Mouse (Mus musculus): ENCODE measurements around the gene Ifnk. TPM values are rescaled to one million over a fixed set of nuclear protein-coding genes. Genes with fewer than 3 reads are reported as not detected.

Ifnk gene
- polyA plus RNA-seq (2015; fragmentation: Nextera tagmentation; extraction: Ambion mirVana), result 0.13 and 0.23 TPM in 2 replicates

GRCm38 (mm10) chr4:35151756-35152155 lies at the start of gene Ifnk:
Gene Ifnk (plus strand): TSS chr4:35152056.
- no peaks in the 10 kb centered on the region for H3K36me3 ChIP-seq
- no peak within 1 kb of the TSS for H3K9ac ChIP-seq
- H3K27ac ChIP-seq, result no peak within 1 kb of the TSS
- 71% methylated on average over 4 of the region's 4 CpGs for WGBS (ENCODE audit: insufficient replicate concordance)
- H3K27me3 ChIP-seq, result peaks cover 15% of the 10 kb centered on the region
- no peak within 1 kb of the TSS for H3K4me2 ChIP-seq
- DNase-seq, result no peak
- ATAC-seq (ENCODE audit: low read depth), result no peak
- H3K4me1 ChIP-seq (replicated peaks), result peaks cover 11% of the 10 kb centered on the region
- H3K9me3 ChIP-seq (replicated peaks), result no peaks in the 10 kb centered on the region
- H3K4me3 ChIP-seq (replicated peaks), result no peak within 1 kb of the TSS

GRCm38 (mm10) chr4:35105115-35105773 lies 46.6 kb upstream of the Ifnk start:
- no peak overlapping the region for H3K4me3 ChIP-seq (replicated peaks)
- no peak overlapping the region for H3K9ac ChIP-seq
- peaks cover 4% of the 10 kb centered on the region for H3K4me1 ChIP-seq (replicated peaks)
- ATAC-seq (ENCODE audit: low read depth), result no peak
- no peaks in the 10 kb centered on the region for H3K36me3 ChIP-seq
- H3K27ac ChIP-seq, result no peak overlapping the region
- 61% methylated on average over 14 of the region's 14 CpGs for WGBS (ENCODE audit: insufficient replicate concordance)
- H3K9me3 ChIP-seq (replicated peaks), result no peaks in the 10 kb centered on the region
- DNase-seq, result no peak
- no peaks in the 10 kb centered on the region for H3K27me3 ChIP-seq
- H3K4me2 ChIP-seq, result no peak overlapping the region

GRCm38 (mm10) chr4:35112452-35112851 lies 39.4 kb upstream of the Ifnk start:
- Histone ChIP-seq H3K4me3 (replicated peaks) (no peak overlapping the region), H3K4me2 (no peak overlapping the region), H3K9ac (no peak overlapping the region), H3K4me1 (replicated peaks) (peaks cover 3% of the 10 kb centered on the region; the same call in 1 of the 2 replicates), H3K9me3 (replicated peaks) (no peaks in the 10 kb centered on the region), H3K36me3 (no peaks in the 10 kb centered on the region), H3K27ac (no peak overlapping the region), H3K27me3 (no peaks in the 10 kb centered on the region)
- DNase-seq (no peak), ATAC-seq (ENCODE audit: low read depth) (no peak)
- WGBS (ENCODE audit: insufficient replicate concordance), result 73% methylated on average over 4 of the region's 4 CpGs

- Histone ChIP-seq H3K9me3 (replicated peaks) (no peaks in the 10 kb centered on the region), H3K4me3 (replicated peaks) (no peak overlapping the region), H3K4me1 (replicated peaks) (peaks cover 3% of the 10 kb centered on the region; the same call in 1 of the 2 replicates), H3K9ac (no peak overlapping the region), H3K36me3 (no peaks in the 10 kb centered on the region), H3K27me3 (no peaks in the 10 kb centered on the region), H3K27ac (no peak overlapping the region), H3K4me2 (no peak overlapping the region)
- 75% methylated on average over 13 of the region's 13 CpGs for WGBS (ENCODE audit: insufficient replicate concordance)
- DNase-seq (no peak), ATAC-seq (ENCODE audit: low read depth) (no peak)
Observed at GRCm38 (mm10) chr4:35113516-35114248, 38.2 kb upstream of the Ifnk start.

GRCm38 (mm10) chr4:35114950-35115349 lies 36.9 kb upstream of the Ifnk start:
- no peak for DNase-seq
- Histone ChIP-seq H3K9ac (no peak overlapping the region), H3K27ac (no peak overlapping the region), H3K36me3 (no peaks in the 10 kb centered on the region), H3K4me1 (replicated peaks) (peaks cover 3% of the 10 kb centered on the region; the same call in 1 of the 2 replicates), H3K4me2 (no peak overlapping the region), H3K27me3 (no peaks in the 10 kb centered on the region), H3K9me3 (replicated peaks) (no peaks in the 10 kb centered on the region), H3K4me3 (replicated peaks) (no peak overlapping the region)
- WGBS (ENCODE audit: insufficient replicate concordance), result 64% methylated on average over 2 of the region's 2 CpGs
- ATAC-seq (ENCODE audit: low read depth), result no peak

- DNase-seq (no peak), ATAC-seq (ENCODE audit: low read depth) (no peak)
- H3K36me3 ChIP-seq, result no peaks in the 10 kb centered on the region
- no peaks in the 10 kb centered on the region for H3K27me3 ChIP-seq
- no peak overlapping the region for H3K4me3 ChIP-seq (replicated peaks)
- no peak overlapping the region for H3K27ac ChIP-seq
- no peak overlapping the region for H3K9ac ChIP-seq
- no peak overlapping the region for H3K4me2 ChIP-seq
- H3K4me1 ChIP-seq (replicated peaks), result peaks cover 3% of the 10 kb centered on the region; the same call in 1 of the 2 replicates
- WGBS (ENCODE audit: insufficient replicate concordance), result 60% methylated on average over 6 of the region's 6 CpGs
- H3K9me3 ChIP-seq (replicated peaks), result no peaks in the 10 kb centered on the region
Observed at GRCm38 (mm10) chr4:35115933-35116332, 35.9 kb upstream of the Ifnk start.

GRCm38 (mm10) chr4:35117144-35117543 lies 34.7 kb upstream of the Ifnk start:
- H3K36me3 ChIP-seq, result no peaks in the 10 kb centered on the region
- no peak overlapping the region for H3K4me2 ChIP-seq
- H3K4me1 ChIP-seq (replicated peaks), result peaks cover 3% of the 10 kb centered on the region; the same call in 1 of the 2 replicates
- WGBS (ENCODE audit: insufficient replicate concordance), result 56% methylated on average over 3 of the region's 3 CpGs
- H3K4me3 ChIP-seq (replicated peaks), result no peak overlapping the region
- no peaks in the 10 kb centered on the region for H3K9me3 ChIP-seq (replicated peaks)
- H3K27me3 ChIP-seq, result no peaks in the 10 kb centered on the region
- DNase-seq, result no peak
- no peak overlapping the region for H3K9ac ChIP-seq
- no peak overlapping the region for H3K27ac ChIP-seq
- no peak for ATAC-seq (ENCODE audit: low read depth)

GRCm38 (mm10) chr4:35118851-35119250 lies 33.0 kb upstream of the Ifnk start:
- Histone ChIP-seq H3K4me1 (replicated peaks) (peaks cover 2% of the 10 kb centered on the region; the same call in 1 of the 2 replicates), H3K4me2 (no peak overlapping the region), H3K27ac (no peak overlapping the region), H3K9me3 (replicated peaks) (no peaks in the 10 kb centered on the region), H3K27me3 (no peaks in the 10 kb centered on the region), H3K4me3 (replicated peaks) (no peak overlapping the region), H3K9ac (no peak overlapping the region), H3K36me3 (no peaks in the 10 kb centered on the region)
- ATAC-seq (ENCODE audit: low read depth), result no peak
- 55% methylated on average over 2 of the region's 2 CpGs for WGBS (ENCODE audit: insufficient replicate concordance)
- no peak for DNase-seq

- Histone ChIP-seq H3K4me2 (no peak overlapping the region), H3K9ac (no peak overlapping the region), H3K27ac (no peak overlapping the region), H3K4me3 (replicated peaks) (no peak overlapping the region), H3K36me3 (no peaks in the 10 kb centered on the region), H3K4me1 (replicated peaks) (peaks cover under 1% of the 10 kb centered on the region; the same call in 1 of the 2 replicates), H3K9me3 (replicated peaks) (no peaks in the 10 kb centered on the region), H3K27me3 (no peaks in the 10 kb centered on the region)
- ATAC-seq (ENCODE audit: low read depth) (no peak), DNase-seq (no peak)
- WGBS (ENCODE audit: insufficient replicate concordance), result 30% methylated on average over 4 of the region's 4 CpGs
Observed at GRCm38 (mm10) chr4:35120159-35120558, 31.7 kb upstream of the Ifnk start.

- H3K27ac ChIP-seq, result no peak overlapping the region
- no peaks in the 10 kb centered on the region for H3K9me3 ChIP-seq (replicated peaks)
- 71% methylated on average over 8 of the region's 8 CpGs for WGBS (ENCODE audit: insufficient replicate concordance)
- H3K27me3 ChIP-seq, result no peaks in the 10 kb centered on the region
- H3K4me3 ChIP-seq (replicated peaks), result no peak overlapping the region
- no peak overlapping the region for H3K4me2 ChIP-seq
- peaks cover 5% of the 10 kb centered on the region for H3K4me1 ChIP-seq (replicated peaks)
- H3K36me3 ChIP-seq, result no peaks in the 10 kb centered on the region
- no peak for DNase-seq
- H3K9ac ChIP-seq, result no peak overlapping the region
- no peak for ATAC-seq (ENCODE audit: low read depth)
Observed at GRCm38 (mm10) chr4:35120575-35120974, 31.3 kb upstream of the Ifnk start.

- no peak for DNase-seq
- Histone ChIP-seq H3K4me3 (replicated peaks) (no peak overlapping the region), H3K4me1 (replicated peaks) (peaks cover 5% of the 10 kb centered on the region), H3K9ac (no peak overlapping the region), H3K9me3 (replicated peaks) (no peaks in the 10 kb centered on the region), H3K4me2 (no peak overlapping the region), H3K36me3 (no peaks in the 10 kb centered on the region), H3K27ac (no peak overlapping the region), H3K27me3 (no peaks in the 10 kb centered on the region)
- 71% methylated on average over 12 of the region's 12 CpGs for WGBS (ENCODE audit: insufficient replicate concordance)
- no peak for ATAC-seq (ENCODE audit: low read depth)
Observed at GRCm38 (mm10) chr4:35121060-35121459, 30.8 kb upstream of the Ifnk start.

Measured in liver, embryonic 13.5 days (tissue).